Mouse (Mus musculus): ENCODE results near the gene Plekhg6. TPM values are rescaled to one million over a fixed set of nuclear protein-coding genes. Genes with fewer than 3 reads are reported as not detected.

Gene Plekhg6
- polyA plus RNA-seq, 1 experiment from 2014 or later = 0.23 TPM

GRCm38 (mm10) chr6:125340244-125340643 is 40.3 kb downstream of the Plekhg6 start:
- Histone ChIP-seq H3K27me3 (ENCODE audit: control insufficient read depth, insufficient read depth, low read length) (no peaks in the 10 kb centered on the region), H3K4me1 (replicated peaks; ENCODE audit: control insufficient read depth, insufficient read depth, low read length) (no peaks in the 10 kb centered on the region), H3K9me3 (ENCODE audit: control insufficient read depth, low read length) (no peaks in the 10 kb centered on the region), H3K36me3 (replicated peaks; ENCODE audit: control insufficient read depth, insufficient read depth) (no peaks in the 10 kb centered on the region), H3K27ac (no peak overlapping the region), H3K9ac (no peak overlapping the region), H3K4me2 (replicated peaks) (no peak overlapping the region), H3K4me3 (replicated peaks; ENCODE audit: low read length) (no peak overlapping the region)
- no peak for ATAC-seq (ENCODE audit: low FRiP score)
- WGBS = 72% methylated on average over 5 of the region's 5 CpGs
- no peak for DNase-seq (ENCODE audit: low spot score)

- WGBS = 73% methylated on average over 9 of the region's 9 CpGs
- no peaks in the 10 kb centered on the region for H3K4me1 ChIP-seq (replicated peaks; ENCODE audit: control insufficient read depth, insufficient read depth, low read length)
- ATAC-seq (ENCODE audit: low FRiP score) = no peak
Observed at GRCm38 (mm10) chr6:125338791-125339660, 41.6 kb downstream of the Plekhg6 start.

GRCm38 (mm10) chr6:125334356-125334755 is 46.2 kb downstream of the Plekhg6 start:
- DNase-seq (ENCODE audit: low spot score) = no peak
- H3K4me2 ChIP-seq (replicated peaks) = no peak overlapping the region
- H3K4me1 ChIP-seq (replicated peaks; ENCODE audit: control insufficient read depth, insufficient read depth, low read length) = no peaks in the 10 kb centered on the region; the same call in 1 of the 2 replicates
- ATAC-seq (ENCODE audit: low FRiP score) = no peak
- no peak overlapping the region for H3K4me3 ChIP-seq (replicated peaks; ENCODE audit: low read length)
- H3K27me3 ChIP-seq (ENCODE audit: control insufficient read depth, insufficient read depth, low read length) = no peaks in the 10 kb centered on the region
- 75% methylated on average over 2 of the region's 2 CpGs for WGBS
- no peaks in the 10 kb centered on the region for H3K36me3 ChIP-seq (replicated peaks; ENCODE audit: control insufficient read depth, insufficient read depth)
- no peak overlapping the region for H3K27ac ChIP-seq
- no peaks in the 10 kb centered on the region for H3K9me3 ChIP-seq (ENCODE audit: control insufficient read depth, low read length)
- no peak overlapping the region for H3K9ac ChIP-seq

More at GRCm38 (mm10) chr6:125338791-125339660, 41.6 kb downstream of the Plekhg6 start:
- no peaks in the 10 kb centered on the region for H3K36me3 ChIP-seq (replicated peaks; ENCODE audit: control insufficient read depth, insufficient read depth)
- DNase-seq (ENCODE audit: low spot score) = no peak
- H3K27ac ChIP-seq = no peak overlapping the region
- no peak overlapping the region for H3K9ac ChIP-seq
- H3K4me3 ChIP-seq (replicated peaks; ENCODE audit: low read length) = no peak overlapping the region
- no peaks in the 10 kb centered on the region for H3K27me3 ChIP-seq (ENCODE audit: control insufficient read depth, insufficient read depth, low read length)
- no peaks in the 10 kb centered on the region for H3K9me3 ChIP-seq (ENCODE audit: control insufficient read depth, low read length)
- no peak overlapping the region for H3K4me2 ChIP-seq (replicated peaks)

GRCm38 (mm10) chr6:125333112-125333899 is 47.3 kb downstream of the Plekhg6 start:
- ATAC-seq (ENCODE audit: low FRiP score) (no peak), DNase-seq (ENCODE audit: low spot score) (no peak)
- WGBS = 75% methylated on average over 14 of the region's 14 CpGs

GRCm38 (mm10) chr6:125330626-125331326 is 49.8 kb downstream of the Plekhg6 start:
- no peaks in the 10 kb centered on the region; the same call in 1 of the 2 replicates for H3K4me1 ChIP-seq (replicated peaks; ENCODE audit: control insufficient read depth, insufficient read depth, low read length)
- peak overlapping the region; percentile 73 for H3K4me2 ChIP-seq (replicated peaks)
- WGBS = under 1% methylated on average over 39 of the region's 39 CpGs
- peak overlapping the region; percentile 42 for H3K4me3 ChIP-seq (replicated peaks; ENCODE audit: low read length)
- ATAC-seq (ENCODE audit: low FRiP score) (peak; percentile 89), DNase-seq (ENCODE audit: low spot score) (peak; percentile 72)
- no peaks in the 10 kb centered on the region for H3K27me3 ChIP-seq (ENCODE audit: control insufficient read depth, insufficient read depth, low read length)
- H3K9me3 ChIP-seq (ENCODE audit: control insufficient read depth, low read length) = no peaks in the 10 kb centered on the region
- H3K9ac ChIP-seq = peak overlapping the region; percentile 61
- H3K27ac ChIP-seq = no peak overlapping the region
- no peaks in the 10 kb centered on the region for H3K36me3 ChIP-seq (replicated peaks; ENCODE audit: control insufficient read depth, insufficient read depth)

More at GRCm38 (mm10) chr6:125333112-125333899, 47.3 kb downstream of the Plekhg6 start:
- H3K9ac ChIP-seq = no peak overlapping the region
- no peaks in the 10 kb centered on the region for H3K27me3 ChIP-seq (ENCODE audit: control insufficient read depth, insufficient read depth, low read length)
- no peak overlapping the region for H3K4me3 ChIP-seq (replicated peaks; ENCODE audit: low read length)
- no peaks in the 10 kb centered on the region for H3K9me3 ChIP-seq (ENCODE audit: control insufficient read depth, low read length)
- no peak overlapping the region for H3K4me2 ChIP-seq (replicated peaks)
- no peaks in the 10 kb centered on the region; the same call in 1 of the 2 replicates for H3K4me1 ChIP-seq (replicated peaks; ENCODE audit: control insufficient read depth, insufficient read depth, low read length)
- no peaks in the 10 kb centered on the region for H3K36me3 ChIP-seq (replicated peaks; ENCODE audit: control insufficient read depth, insufficient read depth)
- no peak overlapping the region for H3K27ac ChIP-seq

- no peak overlapping the region for H3K4me2 ChIP-seq (replicated peaks)
- no peak for DNase-seq (ENCODE audit: low spot score)
- H3K27me3 ChIP-seq (ENCODE audit: control insufficient read depth, insufficient read depth, low read length) = 0 out of 2 replicates have a peak, but pooled peaks cover 6% of the 10 kb centered on the region
- no peak overlapping the region for H3K4me3 ChIP-seq (replicated peaks; ENCODE audit: low read length)
- ATAC-seq (ENCODE audit: low FRiP score) = no peak
- H3K36me3 ChIP-seq (replicated peaks; ENCODE audit: control insufficient read depth, insufficient read depth) = no peaks in the 10 kb centered on the region
- H3K4me1 ChIP-seq (replicated peaks; ENCODE audit: control insufficient read depth, insufficient read depth, low read length) = no peaks in the 10 kb centered on the region; the same call in 1 of the 2 replicates
- no peak overlapping the region for H3K9ac ChIP-seq
- no peak overlapping the region for H3K27ac ChIP-seq
- WGBS = 84% methylated on average over 5 of the region's 5 CpGs
- no peaks in the 10 kb centered on the region for H3K9me3 ChIP-seq (ENCODE audit: control insufficient read depth, low read length)
Observed at GRCm38 (mm10) chr6:125328243-125328642, 52.4 kb downstream of the Plekhg6 start.

- WGBS = 70% methylated on average over 6 of the region's 6 CpGs
- DNase-seq (ENCODE audit: low spot score) (no peak), ATAC-seq (ENCODE audit: low FRiP score) (no peak)
- Histone ChIP-seq H3K4me3 (replicated peaks; ENCODE audit: low read length) (no peak overlapping the region), H3K27me3 (ENCODE audit: control insufficient read depth, insufficient read depth, low read length) (peaks cover 35% of the 10 kb centered on the region), H3K36me3 (replicated peaks; ENCODE audit: control insufficient read depth, insufficient read depth) (no peaks in the 10 kb centered on the region), H3K4me1 (replicated peaks; ENCODE audit: control insufficient read depth, insufficient read depth, low read length) (no peaks in the 10 kb centered on the region), H3K4me2 (replicated peaks) (no peak overlapping the region), H3K27ac (no peak overlapping the region), H3K9ac (no peak overlapping the region), H3K9me3 (ENCODE audit: control insufficient read depth, low read length) (no peaks in the 10 kb centered on the region)
Observed at GRCm38 (mm10) chr6:125325337-125325736, 55.3 kb downstream of the Plekhg6 start.

GRCm38 (mm10) chr6:125323547-125323946 is 57.0 kb downstream of the Plekhg6 start:
- WGBS = 67% methylated on average over 6 of the region's 6 CpGs

GRCm38 (mm10) chr6:125322794-125323193 is 57.8 kb downstream of the Plekhg6 start:
- Histone ChIP-seq H3K9me3 (ENCODE audit: control insufficient read depth, low read length) (no peaks in the 10 kb centered on the region), H3K9ac (no peak overlapping the region), H3K27me3 (ENCODE audit: control insufficient read depth, insufficient read depth, low read length) (peaks cover 43% of the 10 kb centered on the region), H3K4me1 (replicated peaks; ENCODE audit: control insufficient read depth, insufficient read depth, low read length) (no peaks in the 10 kb centered on the region), H3K36me3 (replicated peaks; ENCODE audit: control insufficient read depth, insufficient read depth) (no peaks in the 10 kb centered on the region), H3K4me2 (replicated peaks) (no peak overlapping the region), H3K4me3 (replicated peaks; ENCODE audit: low read length) (no peak overlapping the region), H3K27ac (no peak overlapping the region)
- WGBS = 59% methylated on average over 13 of the region's 13 CpGs
- DNase-seq (ENCODE audit: low spot score) = no peak
- ATAC-seq (ENCODE audit: low FRiP score) = no peak

More at GRCm38 (mm10) chr6:125323547-125323946, 57.0 kb downstream of the Plekhg6 start:
- H3K36me3 ChIP-seq (replicated peaks; ENCODE audit: control insufficient read depth, insufficient read depth) = no peaks in the 10 kb centered on the region
- no peaks in the 10 kb centered on the region for H3K4me1 ChIP-seq (replicated peaks; ENCODE audit: control insufficient read depth, insufficient read depth, low read length)
- H3K9me3 ChIP-seq (ENCODE audit: control insufficient read depth, low read length) = no peaks in the 10 kb centered on the region
- peaks cover 43% of the 10 kb centered on the region for H3K27me3 ChIP-seq (ENCODE audit: control insufficient read depth, insufficient read depth, low read length)
- ATAC-seq (ENCODE audit: low FRiP score) = no peak
- H3K9ac ChIP-seq = no peak overlapping the region
- H3K4me2 ChIP-seq (replicated peaks) = no peak overlapping the region
- no peak overlapping the region for H3K4me3 ChIP-seq (replicated peaks; ENCODE audit: low read length)
- H3K27ac ChIP-seq = no peak overlapping the region
- DNase-seq (ENCODE audit: low spot score) = no peak
